ENCODE assay signal across 11 mouse cellular contexts in genomic region chr14:79518761-79519662, GRCm38 (mm10). TPM values are rescaled to one million over a fixed set of nuclear protein-coding genes. Genes with fewer than 3 reads are reported as not detected.
DNase-seq lines count a peak whose midpoint lies in the region; ATAC-seq lines count a peak whose summit lies in the region.
"Had no signal": no experiment of that assay in that cellular context is flagged by ENCODE, and none has a peak within 500 bp of the region (broad histone marks: within the 10 kb centered on the region; RNA-seq: fewer than 3 reads in every experiment).

No protein-coding gene starts in this region.

- H3K9ac ChIP-seq in heart, embryonic 13.5 days, result no peak overlapping the region
- peak overlapping the region; percentile 54 for H3K9ac ChIP-seq in liver, embryonic 15.5 days
- H3K9ac ChIP-seq: limb, embryonic 13.5 days had no signal

- ATAC-seq in heart, embryonic 13.5 days (ENCODE audit: extremely low read depth, insufficient number of reproducible peaks, low FRiP score, low TSS enrichment), result no peak
- no peak for ATAC-seq in liver, embryonic 15.5 days (ENCODE audit: insufficient read depth)
- ATAC-seq in monocyte, adult 5-6 weeks (replicated peaks; ENCODE audit: insufficient number of reproducible peaks, low FRiP score, low TSS enrichment, poor library complexity, severe bottlenecking), result no peak

- 65% methylated on average over 19 of the region's 19 CpGs for WGBS in heart, embryonic 13.5 days
- WGBS in heart, embryonic 10.5 days, result 70% methylated on average over 19 of the region's 19 CpGs
- 28% methylated on average over 19 of the region's 19 CpGs for WGBS in liver, embryonic 15.5 days (ENCODE audit: insufficient replicate concordance)

- H3K27ac ChIP-seq in heart, embryonic 13.5 days (replicated peaks), result no peak overlapping the region
- no peak overlapping the region for H3K27ac ChIP-seq in heart, embryonic 10.5 days
- peak overlapping the region; percentile 64 for H3K27ac ChIP-seq in liver, embryonic 15.5 days (replicated peaks)
- H3K27ac ChIP-seq: limb, embryonic 13.5 days had no signal

- H3K4me1 ChIP-seq in heart, embryonic 13.5 days, result peaks cover 30% of the 10 kb centered on the region
- peaks cover 9% of the 10 kb centered on the region; the same call in 1 of the 2 replicates for H3K4me1 ChIP-seq in heart, embryonic 10.5 days
- H3K4me1 ChIP-seq in liver, embryonic 15.5 days (replicated peaks), result peaks cover 82% of the 10 kb centered on the region

- no peaks in the 10 kb centered on the region for H3K36me3 ChIP-seq in heart, embryonic 13.5 days
- no peaks in the 10 kb centered on the region for H3K36me3 ChIP-seq in heart, embryonic 10.5 days
- H3K36me3 ChIP-seq in liver, embryonic 15.5 days (replicated peaks), result no peaks in the 10 kb centered on the region
- H3K36me3 ChIP-seq: limb, embryonic 13.5 days had no signal

- peak overlapping the region; percentile 5; the same call in 1 of the 2 replicates for H3K4me2 ChIP-seq in heart, embryonic 13.5 days
- H3K4me2 ChIP-seq in liver, embryonic 15.5 days, result peak overlapping the region; percentile 75
- H3K4me2 ChIP-seq: limb, embryonic 13.5 days had no signal

- no peaks in the 10 kb centered on the region for H3K27me3 ChIP-seq in heart, embryonic 13.5 days (replicated peaks)
- no peaks in the 10 kb centered on the region for H3K27me3 ChIP-seq in heart, embryonic 10.5 days (ENCODE audit: insufficient read depth, poor library complexity, severe bottlenecking)
- no peaks in the 10 kb centered on the region for H3K27me3 ChIP-seq in liver, embryonic 15.5 days
- H3K27me3 ChIP-seq: limb, embryonic 13.5 days had no signal

- H3K9me3 ChIP-seq in heart, embryonic 13.5 days, result no peaks in the 10 kb centered on the region
- H3K9me3 ChIP-seq in heart, embryonic 10.5 days, result no peaks in the 10 kb centered on the region
- no peaks in the 10 kb centered on the region for H3K9me3 ChIP-seq in liver, embryonic 15.5 days (replicated peaks)
- H3K9me3 ChIP-seq: limb, embryonic 13.5 days had no signal

- no peak for DNase-seq in heart, embryonic 10.5 days (ENCODE audit: low spot score)
- DNase-seq in urinary bladder, postnatal 14 days (ENCODE audit: low spot score), result peak; percentile 17
- DNase-seq in urinary bladder, postnatal 4 days (ENCODE audit: low spot score in 2 of 2), result no peak
- DNase-seq in cerebellum, adult 18-20 months, result no peak
- DNase-seq in T-cell, adult 2 months (ENCODE audit: low spot score), result no peak
- DNase-seq: cerebellum, adult 11-12 months; kidney, adult 8-10 months had no signal

- no peak overlapping the region for H3K4me3 ChIP-seq in heart, embryonic 13.5 days
- no peak overlapping the region for H3K4me3 ChIP-seq in heart, embryonic 10.5 days
- H3K4me3 ChIP-seq in liver, embryonic 15.5 days (replicated peaks), result peak overlapping the region; percentile 47
- H3K4me3 ChIP-seq: limb, embryonic 13.5 days had no signal

RNA-seq across cellular contexts. Expression of gene Wbp4, which starts 37.7 kb away (rescaled TPM):
- polyA plus RNA-seq in heart, embryonic 13.5 days (2015; fragmentation: Nextera tagmentation; extraction: Ambion mirVana), result 24.5 and 26.4 TPM in 2 replicates
- 28.4 and 33.6 TPM in 2 replicates for polyA plus RNA-seq in heart, embryonic 10.5 days (2016; fragmentation: Nextera tagmentation; extraction: Ambion mirVana)
- polyA plus RNA-seq in liver, embryonic 15.5 days (2015; fragmentation: Nextera tagmentation; extraction: Ambion mirVana), result 11.2 and 13.5 TPM in 2 replicates
- total RNA-seq in monocyte, adult 5-6 weeks (2017), result 59.1 to 69.4 TPM (median 63.9 TPM) in 3 replicates

RNA-seq across cellular contexts. Expression of gene Elf1, which starts 38.0 kb away (rescaled TPM):
- 7.2 and 8.0 TPM in 2 replicates for polyA plus RNA-seq in heart, embryonic 13.5 days (2015; fragmentation: Nextera tagmentation; extraction: Ambion mirVana)
- 7.4 and 7.5 TPM in 2 replicates for polyA plus RNA-seq in heart, embryonic 10.5 days (2016; fragmentation: Nextera tagmentation; extraction: Ambion mirVana)
- 10.7 and 10.9 TPM in 2 replicates for polyA plus RNA-seq in liver, embryonic 15.5 days (2015; fragmentation: Nextera tagmentation; extraction: Ambion mirVana)
- 153 to 230 TPM (median 169 TPM) in 3 replicates for total RNA-seq in monocyte, adult 5-6 weeks (2017)
